Mouse (Mus musculus) hindbrain, embryonic 11.5 days (tissue): ENCODE measurements around the gene Npdc1. TPM values are rescaled to one million over a fixed set of nuclear protein-coding genes. Genes with fewer than 3 reads are reported as not detected.

Experiments
- ATAC-seq: fragments of 200-750 bp; cut with Nextera tagmentation; 2 replicates; pipeline ENCODE4 v1.8.0; 2017; ENCODE audit warnings: mild to moderate bottlenecking, moderate TSS enrichment, moderate library complexity; ENCODE audit not compliant: low FRiP score
- DNase-seq: peaks from one replicate; pipeline ENCODE4 v3.0.0-alpha.2; 2015; ENCODE audit warnings: low spot score
- H3K27ac ChIP-seq: fragments of 300-500 bp; sonication (generic); 2 replicates; pipeline ENCODE4 v1.5.1; 2014; ENCODE audit warnings: mild to moderate bottlenecking, low read depth, low read length
- H3K27me3 ChIP-seq: fragments of 300-500 bp; sonication (generic); 2 replicates; pipeline ENCODE4 v1.6.1; 2014; ENCODE audit warnings: mild to moderate bottlenecking, low read length, moderate library complexity, mixed read lengths; ENCODE audit not compliant: control insufficient read depth, insufficient read depth
- H3K36me3 ChIP-seq: fragments of 300-500 bp; sonication (generic); 2 replicates; pipeline ENCODE4 v1.6.1; 2014; ENCODE audit warnings: mild to moderate bottlenecking, low read length, moderate library complexity, mixed read lengths; ENCODE audit not compliant: control insufficient read depth, insufficient read depth
- H3K4me1 ChIP-seq: fragments of 300-500 bp; sonication (generic); replicated peaks from 2 replicates; pipeline ENCODE4 v1.6.1; 2014; ENCODE audit warnings: low read length, mixed read lengths; ENCODE audit not compliant: control insufficient read depth, insufficient read depth
- H3K4me2 ChIP-seq: fragments of 300-500 bp; sonication (generic); replicated peaks from 2 replicates; pipeline ENCODE4 v1.6.1; 2014; ENCODE audit warnings: mild to moderate bottlenecking, low read depth, low read length
- H3K4me3 ChIP-seq: fragments of 300-500 bp; sonication (generic); 2 replicates; pipeline ENCODE4 v1.5.1; 2014; ENCODE audit warnings: low read depth, low read length
- H3K9ac ChIP-seq: fragments of 300-500 bp; sonication (generic); 2 replicates; pipeline ENCODE4 v1.6.1; 2014; ENCODE audit warnings: low read depth, low read length
- H3K9me3 ChIP-seq: fragments of 300-500 bp; sonication (generic); 2 replicates; pipeline ENCODE4 v1.6.1; 2016; ENCODE audit warnings: low read length; ENCODE audit not compliant: control insufficient read depth
- WGBS: fragments of 180-500 bp; shearing (Covaris S2); extraction: QIAGEN DNeasy Blood & Tissue Kit; methylation state at CpG from one replicate; pipeline ENCODE4 v1.1.7; 2014; 5-methylcytosine and 5-hydroxymethylcytosine counted together
- polyA plus RNA-seq: library from polyadenylated mRNA; unstranded; fragments of >200 nt; fragmentation: Nextera tagmentation; extraction: Ambion mirVana; gene quantifications from 2 replicates; pipeline ENCODE4 v1.2.1, GENCODE M21; 2014

The Npdc1 gene
- polyA plus RNA-seq, 1 experiment from 2014 or later = 151 TPM

GRCm38 (mm10) chr2:25430395-25431233 is 31.5 kb downstream of the Npdc1 start:
- DNase-seq = no peak
- Histone ChIP-seq H3K4me3 (no peak overlapping the region), H3K9me3 (no peaks in the 10 kb centered on the region), H3K9ac (peak overlapping the region; percentile 15; the same call in 1 of the 2 replicates), H3K4me2 (no peak overlapping the region), H3K27me3 (peaks cover 6% of the 10 kb centered on the region), H3K27ac (no peak overlapping the region), H3K4me1 (peaks cover 3% of the 10 kb centered on the region; the same call in 1 of the 2 replicates), H3K36me3 (no peaks in the 10 kb centered on the region; the same call in 1 of the 2 replicates)
- ATAC-seq = no peak
- WGBS = 65% methylated on average over 17 of the region's 17 CpGs

DNA sequence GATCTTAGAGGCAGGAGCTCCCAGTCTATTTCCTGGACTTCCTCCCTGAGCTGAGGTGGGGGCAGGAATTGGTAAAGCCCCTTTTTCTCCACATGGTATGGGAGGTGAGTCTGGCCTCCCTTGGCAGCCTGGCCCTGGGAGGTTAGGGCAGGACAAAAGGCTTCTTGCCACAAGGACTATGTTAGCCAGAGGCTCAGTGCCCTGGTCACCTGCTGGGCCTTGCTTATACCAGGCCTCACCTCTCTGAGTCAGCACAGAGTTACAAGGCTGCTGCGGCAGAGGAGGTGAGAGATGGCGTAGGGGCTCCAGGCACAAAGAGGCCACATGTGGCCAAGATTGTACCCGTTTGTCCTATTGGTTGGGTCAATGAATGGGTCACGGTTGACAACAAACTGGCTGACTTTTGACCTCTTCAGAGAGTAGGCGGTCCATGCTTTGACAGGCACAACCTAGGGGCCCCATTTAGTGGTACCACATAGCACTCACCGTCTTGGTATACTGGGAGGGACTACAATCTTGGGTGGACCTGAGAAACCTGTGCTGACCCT is 32.2 kb downstream of the Npdc1 start:
- no peak for ATAC-seq
- DNase-seq = no peak
- H3K4me1 ChIP-seq = peaks cover 3% of the 10 kb centered on the region; the same call in 1 of the 2 replicates
- WGBS = 28% methylated on average over 6 of the region's 6 CpGs
- no peaks in the 10 kb centered on the region for H3K9me3 ChIP-seq
- H3K36me3 ChIP-seq = no peaks in the 10 kb centered on the region; the same call in 1 of the 2 replicates
- H3K9ac ChIP-seq = no peak overlapping the region
- H3K27ac ChIP-seq = no peak overlapping the region
- peaks cover 2% of the 10 kb centered on the region for H3K27me3 ChIP-seq
- no peak overlapping the region for H3K4me3 ChIP-seq
- H3K4me2 ChIP-seq = no peak overlapping the region

DNA sequence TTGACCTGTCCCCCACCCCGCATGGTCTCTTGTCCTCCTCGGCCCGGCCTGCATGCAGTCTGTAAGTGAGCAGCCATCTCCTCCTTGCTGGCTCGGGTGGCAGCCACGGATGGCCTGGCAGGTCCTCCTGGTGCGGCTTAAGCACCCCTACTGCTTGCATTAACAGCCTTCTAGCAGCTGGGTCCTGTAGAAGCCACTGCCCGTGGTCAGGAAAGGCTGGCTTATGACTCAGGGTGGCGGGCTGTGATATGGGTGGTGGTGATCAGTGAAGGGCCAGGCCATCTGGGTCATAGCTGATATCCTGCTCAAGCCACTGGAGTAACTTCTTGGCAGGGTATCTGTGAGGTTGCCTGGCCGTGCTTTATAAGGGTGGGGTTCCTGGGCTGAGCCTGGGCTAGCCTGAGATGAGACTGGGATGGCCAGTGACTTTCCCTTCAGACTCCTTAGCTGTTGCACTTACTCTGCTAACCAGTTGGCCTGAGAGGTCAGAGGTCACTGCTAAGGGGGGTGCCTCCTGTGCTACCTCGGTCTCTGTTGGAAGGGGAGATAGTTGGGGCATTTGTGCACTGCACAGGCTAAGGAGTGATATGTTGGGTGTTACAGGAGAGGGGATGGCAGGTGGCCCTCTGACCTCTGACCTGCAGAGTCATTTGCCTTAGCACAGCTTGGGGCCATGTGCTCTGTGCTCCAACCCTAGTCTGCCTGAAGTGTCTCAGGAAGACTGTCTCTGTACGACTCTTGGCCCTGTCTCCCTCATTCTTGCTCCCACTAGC is 33.4 kb downstream of the Npdc1 start:
- no peaks in the 10 kb centered on the region; the same call in 1 of the 2 replicates for H3K36me3 ChIP-seq
- peaks cover 3% of the 10 kb centered on the region; the same call in 1 of the 2 replicates for H3K4me1 ChIP-seq
- no peak overlapping the region for H3K4me2 ChIP-seq
- no peaks in the 10 kb centered on the region for H3K9me3 ChIP-seq
- no peak for DNase-seq
- H3K4me3 ChIP-seq = no peak overlapping the region
- H3K27me3 ChIP-seq = no peaks in the 10 kb centered on the region; the same call in none of the 2 replicates
- H3K27ac ChIP-seq = no peak overlapping the region
- no peak for ATAC-seq
- no peak overlapping the region for H3K9ac ChIP-seq
- WGBS = 83% methylated on average over 11 of the region's 11 CpGs

DNA sequence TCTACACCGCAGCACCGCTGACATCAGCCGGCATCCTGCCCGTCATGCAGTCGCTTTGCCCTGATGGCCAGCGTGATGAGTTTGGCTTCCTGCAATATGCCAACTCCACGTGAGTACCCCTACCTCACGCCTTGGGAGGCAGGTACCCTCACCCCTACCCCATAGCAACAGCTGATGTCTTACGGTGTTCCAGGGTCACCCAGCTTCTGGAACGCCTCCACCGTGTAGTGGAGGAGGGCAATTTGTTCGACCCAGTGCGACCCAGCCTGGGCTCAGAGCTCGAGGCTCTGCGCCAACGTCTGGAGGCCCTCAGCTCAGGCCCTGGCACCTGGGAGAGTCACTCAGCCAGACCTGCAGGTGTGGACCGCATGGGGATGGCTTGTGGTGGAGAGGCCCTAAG is 34.0 kb downstream of the Npdc1 start:
- no peaks in the 10 kb centered on the region; the same call in 1 of the 2 replicates for H3K36me3 ChIP-seq
- H3K27ac ChIP-seq = no peak overlapping the region
- no peak overlapping the region for H3K4me2 ChIP-seq
- DNase-seq (no peak), ATAC-seq (no peak)
- H3K9ac ChIP-seq = no peak overlapping the region
- no peaks in the 10 kb centered on the region for H3K9me3 ChIP-seq
- WGBS = 91% methylated on average over 17 of the region's 17 CpGs
- H3K4me3 ChIP-seq = no peak overlapping the region
- no peaks in the 10 kb centered on the region; the same call in none of the 2 replicates for H3K27me3 ChIP-seq
- H3K4me1 ChIP-seq = peaks cover 3% of the 10 kb centered on the region; the same call in 1 of the 2 replicates

DNA sequence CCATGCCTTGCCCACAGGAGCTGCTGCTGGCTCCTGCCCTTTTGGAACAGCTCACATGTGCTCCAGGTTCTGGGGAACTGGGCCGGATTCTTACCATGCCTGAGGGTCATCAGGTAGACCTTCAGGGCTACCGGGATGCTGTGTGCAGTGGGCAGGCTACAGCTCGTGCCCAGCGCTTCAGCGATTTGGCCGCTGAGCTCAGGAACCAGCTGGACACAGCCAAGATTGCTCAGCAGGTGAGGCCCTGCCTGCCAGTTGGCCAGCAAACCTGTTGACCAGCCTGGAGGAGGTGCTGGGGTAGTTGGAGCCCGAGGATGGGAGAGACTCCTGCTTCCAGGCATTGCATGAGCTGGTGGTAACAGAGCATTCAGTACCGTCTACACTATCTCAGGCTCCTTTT is 35.1 kb downstream of the Npdc1 start:
- Histone ChIP-seq H3K4me2 (no peak overlapping the region), H3K4me1 (peaks cover 3% of the 10 kb centered on the region; the same call in 1 of the 2 replicates), H3K9me3 (no peaks in the 10 kb centered on the region), H3K27ac (no peak overlapping the region), H3K27me3 (no peaks in the 10 kb centered on the region; the same call in none of the 2 replicates), H3K9ac (no peak overlapping the region), H3K36me3 (no peaks in the 10 kb centered on the region; the same call in 1 of the 2 replicates), H3K4me3 (no peak overlapping the region)
- ATAC-seq = no peak
- 91% methylated on average over 8 of the region's 8 CpGs for WGBS
- no peak for DNase-seq

- Histone ChIP-seq H3K4me2 (no peak overlapping the region), H3K4me1 (no peaks in the 10 kb centered on the region), H3K9ac (no peak overlapping the region), H3K4me3 (no peak overlapping the region), H3K27ac (no peak overlapping the region), H3K27me3 (no peaks in the 10 kb centered on the region), H3K36me3 (no peaks in the 10 kb centered on the region; the same call in 1 of the 2 replicates), H3K9me3 (no peaks in the 10 kb centered on the region)
- WGBS = 94% methylated on average over 10 of the region's 10 CpGs
- ATAC-seq (no peak), DNase-seq (no peak)
Measured at GRCm38 (mm10) chr2:25436286-25436820, 37.2 kb downstream of the Npdc1 start.

DNA sequence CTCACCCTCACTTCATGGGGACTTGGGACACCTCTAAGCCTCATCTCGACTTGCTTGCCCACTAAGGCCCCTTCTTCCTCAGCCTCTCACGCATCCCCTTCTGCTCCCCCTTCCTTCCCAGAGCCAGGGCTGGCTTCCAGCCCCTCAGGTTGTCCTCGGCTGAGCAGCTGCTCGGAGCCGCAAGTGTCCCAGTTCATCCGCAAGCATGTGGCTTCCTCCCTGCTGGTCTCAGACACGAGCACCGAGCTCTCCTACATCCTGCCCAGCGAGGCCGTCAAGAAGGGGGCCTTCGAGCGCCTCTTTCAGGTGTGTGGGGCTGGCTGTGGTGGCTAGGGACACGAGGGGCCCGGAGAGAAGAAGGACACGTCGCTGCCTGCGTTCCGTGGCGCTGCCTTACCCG is 41.9 kb downstream of the Npdc1 start:
- H3K9me3 ChIP-seq = no peaks in the 10 kb centered on the region
- DNase-seq (no peak), ATAC-seq (no peak)
- no peaks in the 10 kb centered on the region for H3K27me3 ChIP-seq
- no peak overlapping the region for H3K27ac ChIP-seq
- H3K36me3 ChIP-seq = no peaks in the 10 kb centered on the region
- 88% methylated on average over 20 of the region's 20 CpGs for WGBS
- H3K4me3 ChIP-seq = no peak overlapping the region
- no peaks in the 10 kb centered on the region for H3K4me1 ChIP-seq
- no peak overlapping the region for H3K4me2 ChIP-seq
- H3K9ac ChIP-seq = no peak overlapping the region

DNA sequence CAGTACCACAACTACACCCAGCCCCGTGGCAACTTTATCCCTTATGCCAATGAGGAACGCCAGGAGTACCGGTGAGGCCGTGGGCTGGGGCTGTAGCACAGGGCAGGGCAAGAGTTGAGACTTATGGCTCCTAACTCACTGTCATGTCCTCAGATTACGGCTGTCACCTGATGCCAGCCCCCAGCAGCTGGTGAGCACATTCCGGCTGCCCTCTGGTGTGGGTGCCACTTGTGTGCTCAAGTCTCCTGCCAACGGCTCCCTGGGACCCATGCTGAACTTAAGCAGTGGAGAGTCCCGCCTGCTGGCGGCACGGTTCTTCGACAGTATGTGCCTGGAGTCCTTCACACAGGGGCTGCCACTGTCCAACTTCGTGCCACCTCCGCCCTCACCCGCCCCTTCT is 43.5 kb downstream of the Npdc1 start:
- no peak for DNase-seq
- H3K36me3 ChIP-seq = no peaks in the 10 kb centered on the region
- no peak overlapping the region for H3K4me3 ChIP-seq
- H3K27ac ChIP-seq = no peak overlapping the region
- 90% methylated on average over 14 of the region's 14 CpGs for WGBS
- H3K9me3 ChIP-seq = no peaks in the 10 kb centered on the region
- no peaks in the 10 kb centered on the region for H3K4me1 ChIP-seq
- no peak for ATAC-seq
- no peak overlapping the region for H3K4me2 ChIP-seq
- no peak overlapping the region for H3K9ac ChIP-seq
- no peaks in the 10 kb centered on the region for H3K27me3 ChIP-seq
